Mouse (Mus musculus): ENCODE data around the gene Tcf7l2. TPM values are rescaled to one million over a fixed set of nuclear protein-coding genes. Genes with fewer than 3 reads are reported as not detected.
A peak's percentile ranks its signal among the peaks of the same experiment; 100 is the strongest.

Gene Tcf7l2
- total and polyA plus RNA-seq, 2 experiments from 2014 or later: 3.9 to 71.6 TPM

- Histone ChIP-seq H3K4me2 (ENCODE audit: low read depth, low read length) (no peak overlapping the region), H3K36me3 (ENCODE audit: insufficient read depth, low read length) (no peaks in the 10 kb centered on the region), H3K4me1 (ENCODE audit: insufficient read depth, low read length) (peaks cover 13% of the 10 kb centered on the region), H3K27me3 (ENCODE audit: insufficient read depth, low read length) (no peaks in the 10 kb centered on the region), H3K27ac (no peak overlapping the region), H3K4me3 (ENCODE audit: low read length) (no peak overlapping the region), H3K9ac (replicated peaks; ENCODE audit: low read length) (no peak overlapping the region), H3K9me3 (ENCODE audit: low read length) (no peaks in the 10 kb centered on the region)
- 87% methylated on average over 13 of the region's 13 CpGs for WGBS
- DNase-seq (ENCODE audit: low spot score): no peak
- TF ChIP-seq CTCF (IDR thresholded peaks at IDR 0.05; ENCODE audit: low read depth): no peak
- 0 out of 2 replicates have a peak, but pooled peaks have one; percentile 25 for ATAC-seq
Observed at GRCm38 (mm10) chr19:55787420-55787819, 45.8 kb downstream of the Tcf7l2 start.

GRCm38 (mm10) chr19:55788285-55788904 is 46.8 kb downstream of the Tcf7l2 start:
- Histone ChIP-seq H3K9me3 (ENCODE audit: low read length) (no peaks in the 10 kb centered on the region), H3K4me2 (ENCODE audit: low read depth, low read length) (no peak overlapping the region), H3K27ac (peak overlapping the region; percentile 36; the same call in 1 of the 2 replicates), H3K4me3 (ENCODE audit: low read length) (no peak overlapping the region), H3K27me3 (ENCODE audit: insufficient read depth, low read length) (no peaks in the 10 kb centered on the region), H3K9ac (replicated peaks; ENCODE audit: low read length) (no peak overlapping the region), H3K4me1 (ENCODE audit: insufficient read depth, low read length) (peaks cover 13% of the 10 kb centered on the region), H3K36me3 (ENCODE audit: insufficient read depth, low read length) (no peaks in the 10 kb centered on the region)
- TF ChIP-seq CTCF (IDR thresholded peaks at IDR 0.05; ENCODE audit: low read depth): no peak
- DNase-seq (ENCODE audit: low spot score) (peak; percentile 50), ATAC-seq (peak; percentile 83)
- 22% methylated on average over 7 of the region's 7 CpGs for WGBS

GRCm38 (mm10) chr19:55788905-55789295 is 47.3 kb downstream of the Tcf7l2 start:
- Histone ChIP-seq H3K36me3 (ENCODE audit: insufficient read depth, low read length) (no peaks in the 10 kb centered on the region), H3K4me3 (ENCODE audit: low read length) (no peak overlapping the region), H3K4me1 (ENCODE audit: insufficient read depth, low read length) (peaks cover 13% of the 10 kb centered on the region), H3K27me3 (ENCODE audit: insufficient read depth, low read length) (no peaks in the 10 kb centered on the region), H3K9ac (replicated peaks; ENCODE audit: low read length) (no peak overlapping the region), H3K9me3 (ENCODE audit: low read length) (no peaks in the 10 kb centered on the region), H3K27ac (0 out of 2 replicates have a peak overlapping the region, but pooled peaks have one; percentile 36), H3K4me2 (ENCODE audit: low read depth, low read length) (no peak overlapping the region)
- ATAC-seq: no peak
- no peak for TF ChIP-seq CTCF (IDR thresholded peaks at IDR 0.05; ENCODE audit: low read depth)
- DNase-seq (ENCODE audit: low spot score): no peak
- WGBS: 48% methylated on average over 5 of the region's 5 CpGs

- no peaks in the 10 kb centered on the region for H3K36me3 ChIP-seq (ENCODE audit: insufficient read depth, low read length)
- H3K4me1 ChIP-seq (ENCODE audit: insufficient read depth, low read length): peaks cover 13% of the 10 kb centered on the region
- H3K4me3 ChIP-seq (ENCODE audit: low read length): no peak overlapping the region
- no peak for TF ChIP-seq CTCF (IDR thresholded peaks at IDR 0.05; ENCODE audit: low read depth)
- no peak overlapping the region for H3K9ac ChIP-seq (replicated peaks; ENCODE audit: low read length)
- 29% methylated on average over 3 of the region's 3 CpGs for WGBS
- ATAC-seq (no peak), DNase-seq (ENCODE audit: low spot score) (no peak)
- H3K27ac ChIP-seq: no peak overlapping the region
- H3K4me2 ChIP-seq (ENCODE audit: low read depth, low read length): no peak overlapping the region
- H3K27me3 ChIP-seq (ENCODE audit: insufficient read depth, low read length): no peaks in the 10 kb centered on the region
- no peaks in the 10 kb centered on the region for H3K9me3 ChIP-seq (ENCODE audit: low read length)
Observed at GRCm38 (mm10) chr19:55789838-55790237, 48.2 kb downstream of the Tcf7l2 start.

- no peak for TF ChIP-seq CTCF (IDR thresholded peaks at IDR 0.05; ENCODE audit: low read depth)
Observed at GRCm38 (mm10) chr19:55791293-55791692, 49.7 kb downstream of the Tcf7l2 start.

GRCm38 (mm10) chr19:55791886-55792285 is 50.3 kb downstream of the Tcf7l2 start:
- no peak for TF ChIP-seq CTCF (IDR thresholded peaks at IDR 0.05; ENCODE audit: low read depth)
- 90% methylated on average over 6 of the region's 6 CpGs for WGBS
- H3K27ac ChIP-seq: no peak overlapping the region
- no peak overlapping the region for H3K9ac ChIP-seq (replicated peaks; ENCODE audit: low read length)
- DNase-seq (ENCODE audit: low spot score) (no peak), ATAC-seq (no peak)
- H3K4me3 ChIP-seq (ENCODE audit: low read length): no peak overlapping the region
- H3K27me3 ChIP-seq (ENCODE audit: insufficient read depth, low read length): no peaks in the 10 kb centered on the region
- H3K4me1 ChIP-seq (ENCODE audit: insufficient read depth, low read length): peaks cover 13% of the 10 kb centered on the region
- no peaks in the 10 kb centered on the region for H3K36me3 ChIP-seq (ENCODE audit: insufficient read depth, low read length)
- H3K4me2 ChIP-seq (ENCODE audit: low read depth, low read length): no peak overlapping the region
- H3K9me3 ChIP-seq (ENCODE audit: low read length): no peaks in the 10 kb centered on the region

More at GRCm38 (mm10) chr19:55791293-55791692, 49.7 kb downstream of the Tcf7l2 start:
- no peaks in the 10 kb centered on the region for H3K36me3 ChIP-seq (ENCODE audit: insufficient read depth, low read length)
- no peak overlapping the region for H3K4me3 ChIP-seq (ENCODE audit: low read length)
- H3K9me3 ChIP-seq (ENCODE audit: low read length): no peaks in the 10 kb centered on the region
- DNase-seq (ENCODE audit: low spot score) (no peak), ATAC-seq (no peak)
- peaks cover 13% of the 10 kb centered on the region for H3K4me1 ChIP-seq (ENCODE audit: insufficient read depth, low read length)
- H3K27me3 ChIP-seq (ENCODE audit: insufficient read depth, low read length): no peaks in the 10 kb centered on the region
- H3K9ac ChIP-seq (replicated peaks; ENCODE audit: low read length): no peak overlapping the region
- no peak overlapping the region for H3K27ac ChIP-seq
- no peak overlapping the region for H3K4me2 ChIP-seq (ENCODE audit: low read depth, low read length)
- WGBS: 72% methylated on average over 6 of the region's 6 CpGs

- H3K4me1 ChIP-seq (ENCODE audit: insufficient read depth, low read length): peaks cover 13% of the 10 kb centered on the region
Observed at GRCm38 (mm10) chr19:55792571-55792970, 51.0 kb downstream of the Tcf7l2 start.

More at GRCm38 (mm10) chr19:55792571-55792970, 51.0 kb downstream of the Tcf7l2 start:
- Histone ChIP-seq H3K4me3 (ENCODE audit: low read length) (no peak overlapping the region), H3K27me3 (ENCODE audit: insufficient read depth, low read length) (no peaks in the 10 kb centered on the region), H3K9me3 (ENCODE audit: low read length) (no peaks in the 10 kb centered on the region), H3K27ac (no peak overlapping the region), H3K4me2 (ENCODE audit: low read depth, low read length) (no peak overlapping the region), H3K9ac (replicated peaks; ENCODE audit: low read length) (no peak overlapping the region), H3K36me3 (ENCODE audit: insufficient read depth, low read length) (no peaks in the 10 kb centered on the region)
- TF ChIP-seq CTCF (IDR thresholded peaks at IDR 0.05; ENCODE audit: low read depth): no peak
- DNase-seq (ENCODE audit: low spot score): no peak
- no peak for ATAC-seq
- WGBS: 57% methylated on average over 5 of the region's 5 CpGs

All from hindbrain, postnatal 0 days (tissue).